Mouse (Mus musculus) megakaryocyte, embryonic 14.5 days (primary cell): ENCODE data around the gene Nup188.

Source experiments
- FLI1 ChIP-seq: IDR thresholded peaks from 2 replicates; pipeline ENCODE4 v1.6.1; 2012; ENCODE audit warnings: low read length, inconsistent platforms, mixed read lengths
- GATA1 ChIP-seq: IDR thresholded peaks from 3 replicates; pipeline ENCODE4 v1.6.1; 2012; ENCODE audit warnings: mixed read lengths, low read length, inconsistent platforms, borderline replicate concordance

- TF ChIP-seq GATA1 (no peak), FLI1 (no peak)
Measured at GRCm38 (mm10) chr2:30386913-30387312, 100.7 kb downstream of the Nup188 start.
